Mouse (Mus musculus) thymus, postnatal 4 days (tissue): ENCODE measurements around the gene Egflam.

Source experiments
- DNase-seq: peaks from one replicate; pipeline ENCODE4 v3.0.0; 2021

Egflam gene

DNA sequence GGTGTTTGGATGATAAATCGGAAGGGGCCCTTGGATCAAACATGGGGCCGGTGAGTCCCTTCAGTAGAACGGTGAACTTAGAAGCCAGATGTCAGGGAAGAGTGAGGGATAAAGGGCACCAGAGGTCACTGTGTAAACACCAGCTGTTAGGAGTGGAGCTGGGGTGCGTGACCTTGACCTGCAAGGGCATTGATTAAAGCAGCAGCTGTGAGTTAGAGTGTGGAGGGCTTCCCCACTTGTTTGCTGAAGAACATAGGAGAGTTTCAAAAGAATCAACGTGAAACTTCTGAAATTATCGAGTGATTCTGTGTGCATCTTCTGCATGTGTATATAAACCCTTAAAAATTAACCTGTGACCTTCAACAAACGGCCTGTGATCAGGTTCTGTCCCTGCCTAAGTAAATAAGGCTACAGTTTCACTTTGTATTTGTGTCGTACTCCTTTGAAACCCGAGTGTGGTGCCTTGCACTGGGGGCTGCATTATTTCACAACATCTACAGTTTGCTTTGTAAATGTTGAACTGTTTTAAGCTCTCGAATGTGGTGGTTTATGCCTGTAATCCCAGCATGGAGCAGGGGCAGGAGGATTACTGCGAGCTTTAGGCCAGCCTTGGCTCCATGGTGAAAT lies 230.2 kb downstream of the Egflam start:
- no peak for DNase-seq

DNA sequence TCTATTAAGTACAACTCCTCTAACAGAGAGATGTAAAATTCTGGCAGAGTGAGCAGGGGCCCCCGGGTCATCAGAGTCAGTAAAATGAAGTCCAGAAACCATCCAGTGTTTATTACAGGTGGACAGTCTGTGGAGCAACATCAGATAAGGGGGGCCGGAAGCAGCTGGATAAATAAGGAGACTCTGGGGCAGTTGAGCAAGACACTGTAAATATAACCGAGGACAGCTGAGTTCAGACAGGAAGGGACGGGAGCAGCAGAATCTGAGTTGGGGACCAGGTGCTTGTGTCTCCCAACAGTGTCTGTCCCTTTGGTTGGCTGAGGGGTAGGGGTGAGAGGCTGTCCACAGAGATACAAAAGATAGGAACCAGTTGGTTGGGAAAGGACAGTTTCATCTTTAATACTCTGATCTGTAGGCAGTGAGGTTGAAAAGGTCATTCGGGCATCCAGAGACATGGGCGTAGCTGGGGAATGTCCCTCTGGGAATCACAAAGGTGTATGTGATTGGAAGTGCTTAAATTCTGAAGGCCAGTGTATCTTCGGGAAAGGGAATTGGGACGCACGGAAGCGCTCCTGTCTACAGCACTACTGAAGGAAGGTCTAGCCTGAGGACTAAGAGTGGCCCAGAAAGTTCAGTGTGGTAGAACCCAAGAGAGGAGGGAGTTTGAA lies 230.8 kb downstream of the Egflam start:
- no peak for DNase-seq

DNA sequence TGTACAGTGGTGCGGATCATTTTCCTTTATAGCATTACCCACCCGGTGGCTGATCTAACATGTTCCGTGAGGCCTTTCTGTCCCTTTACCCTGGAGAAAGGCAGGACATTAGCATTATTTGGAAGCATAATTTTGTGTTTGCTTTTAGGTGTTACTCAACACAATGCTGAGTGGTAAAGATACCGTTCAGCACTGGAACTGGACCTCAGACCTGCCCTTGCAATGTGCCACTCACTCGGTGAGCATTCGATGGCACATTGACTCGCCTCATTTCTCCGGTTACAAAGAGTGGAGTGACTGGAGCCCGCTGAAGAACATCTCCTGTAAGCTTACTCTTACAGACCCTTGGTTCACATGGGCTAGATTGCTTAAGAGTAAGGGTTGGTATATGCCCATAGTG lies 231.5 kb downstream of the Egflam start:
- no peak for DNase-seq

DNA sequence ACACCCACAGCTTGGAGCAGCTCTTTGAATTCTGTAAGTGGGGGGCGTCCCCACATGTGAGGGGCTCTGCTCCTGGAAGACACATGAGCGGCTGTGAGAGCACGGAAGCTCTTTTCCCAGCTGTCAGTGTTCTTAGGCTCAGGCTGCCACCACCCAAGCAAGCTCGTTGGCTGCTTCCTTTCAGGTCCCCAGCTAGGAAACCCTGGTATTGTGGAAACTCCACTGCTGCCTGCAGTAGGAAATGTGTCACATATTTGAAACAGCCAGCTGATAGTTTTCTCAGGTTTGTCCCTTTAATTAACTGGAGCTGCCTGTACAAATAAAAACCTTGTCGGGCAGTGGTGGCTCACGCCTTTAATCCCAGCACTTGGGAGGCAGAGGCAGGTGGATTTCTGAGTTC lies 234.3 kb downstream of the Egflam start:
- DNase-seq: no peak

DNA sequence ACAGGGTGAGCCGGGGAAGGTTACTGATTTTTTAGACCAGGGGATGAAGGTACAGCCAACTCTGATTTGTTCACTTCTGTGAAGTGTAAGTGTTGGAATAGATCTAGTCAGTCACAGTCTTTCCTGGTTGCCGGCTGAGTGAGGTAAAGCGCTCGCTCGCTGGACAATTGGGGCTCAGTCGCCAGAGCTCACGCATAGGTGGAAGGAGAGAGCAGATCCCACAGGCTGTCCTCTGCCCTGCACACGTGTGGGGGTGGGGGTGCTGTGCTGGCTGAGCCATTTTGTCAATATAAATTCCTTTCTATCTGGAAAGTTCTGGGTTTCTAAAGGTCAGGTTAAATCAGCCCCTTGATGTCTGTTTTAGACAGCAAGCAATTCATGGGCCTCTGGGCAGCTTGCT lies 237.9 kb downstream of the Egflam start:
- no peak for DNase-seq

DNA sequence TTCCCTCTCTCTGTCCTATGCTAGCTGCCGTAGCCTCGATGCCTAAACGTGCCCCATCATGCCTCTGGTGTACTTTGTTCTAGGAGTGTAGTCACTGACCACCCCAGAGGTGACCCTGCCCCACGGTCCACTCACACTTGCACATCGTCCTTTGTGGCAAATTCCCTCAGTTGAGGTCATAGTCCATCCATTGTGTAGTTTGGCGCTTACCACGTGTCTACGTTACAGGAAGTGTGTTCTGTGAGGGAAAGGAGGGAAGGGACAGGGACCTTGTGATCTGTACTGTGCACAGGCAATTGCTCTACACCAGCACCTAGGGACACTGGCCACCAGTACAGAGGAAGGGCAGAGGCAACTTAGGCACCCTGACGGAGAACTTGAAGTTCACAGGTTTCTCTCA lies 238.3 kb downstream of the Egflam start:
- DNase-seq: no peak

DNA sequence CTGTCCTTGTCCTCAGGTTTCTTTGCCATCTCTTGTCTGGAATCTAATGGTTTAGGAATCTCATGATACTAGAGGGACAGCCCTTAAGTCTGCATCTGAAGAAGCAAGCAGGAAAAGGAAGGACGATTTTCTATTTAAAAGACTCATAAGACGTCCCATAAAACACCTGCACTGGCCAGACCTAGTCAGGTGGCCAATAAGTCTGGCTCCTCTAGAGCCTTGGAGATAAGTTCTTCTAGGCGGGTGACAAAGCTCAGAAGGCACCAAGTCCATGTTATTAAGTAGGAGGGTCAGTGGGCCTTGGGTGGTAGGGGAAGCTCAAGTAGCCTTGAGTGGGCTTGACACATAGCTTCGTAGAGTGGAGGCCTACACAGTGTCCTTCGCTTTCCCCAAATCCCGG lies 240.5 kb downstream of the Egflam start:
- DNase-seq: no peak
